Mouse (Mus musculus) ES-Bruce4 (cell line): Measurements from ENCODE around the gene Egfr. TPM values are rescaled to one million over a fixed set of nuclear protein-coding genes. Genes with fewer than 3 reads are reported as not detected.

ENCODE experiments used
- H3K27ac ChIP-seq: 2 replicates; pipeline ENCODE4 v1.5.1; 2012; ENCODE audit warnings: low read length, inconsistent platforms; ENCODE audit not compliant: insufficient read depth
- H3K27me3 ChIP-seq: 2 replicates; pipeline ENCODE4 v1.6.1; 2012; ENCODE audit warnings: mild to moderate bottlenecking, low read length, inconsistent platforms; ENCODE audit not compliant: control insufficient read depth, poor library complexity, insufficient read depth, severe bottlenecking
- H3K36me3 ChIP-seq: 2 replicates; pipeline ENCODE4 v1.6.1; 2012; ENCODE audit warnings: inconsistent platforms, mild to moderate bottlenecking, low read length, moderate library complexity; ENCODE audit not compliant: control insufficient read depth, poor library complexity, insufficient read depth, severe bottlenecking
- H3K4me1 ChIP-seq: one replicate; pipeline ENCODE4 v1.8.1; 2011; ENCODE audit warnings: low read length; ENCODE audit not compliant: control insufficient read depth, insufficient read depth
- H3K4me3 ChIP-seq: 2 replicates; pipeline ENCODE4 v1.5.1; 2011; ENCODE audit warnings: low read depth, mild to moderate bottlenecking, low read length
- H3K9ac ChIP-seq: 2 replicates; pipeline ENCODE4 v1.6.1; 2012; ENCODE audit warnings: low read depth, mild to moderate bottlenecking, inconsistent platforms; ENCODE audit not compliant: poor library complexity, severe bottlenecking
- H3K9me3 ChIP-seq: replicated peaks from 2 replicates; pipeline ENCODE4 v1.6.1; 2012; ENCODE audit warnings: mild to moderate bottlenecking, low read length, inconsistent platforms; ENCODE audit not compliant: control insufficient read depth, poor library complexity, insufficient read depth, severe bottlenecking
- CTCF ChIP-seq: IDR thresholded peaks from one replicate; pipeline ENCODE4 v1.8.1; 2011; ENCODE audit warnings: low read depth, low read length
- EP300 ChIP-seq: IDR thresholded peaks from 2 replicates; pipeline ENCODE4 v1.6.1; 2011; ENCODE audit warnings: low read depth, low read length; ENCODE audit not compliant: insufficient read depth
- POLR2A ChIP-seq: IDR thresholded peaks from one replicate; pipeline ENCODE4 v1.8.1; 2011; ENCODE audit warnings: low read length; ENCODE audit not compliant: insufficient read depth
- polyA plus RNA-seq: library from polyadenylated mRNA; stranded (reverse); fragments of >200 nt; gene quantifications from 2 replicates; pipeline ENCODE4 v1.2.4, GENCODE M21; 2011; ENCODE audit warnings: low read depth; ENCODE audit not compliant: missing spikeins, insufficient read depth, insufficient read length

Gene Egfr
- polyA plus RNA-seq, 1 experiment, result 13.1 TPM

GRCm38 (mm10) chr11:16900653-16901416 is 148.8 kb downstream of the Egfr start:
- no peak for TF ChIP-seq EP300
- no peak for TF ChIP-seq POLR2A
- TF ChIP-seq CTCF, result no peak
- Histone ChIP-seq H3K4me1 (no peaks in the 10 kb centered on the region), H3K4me3 (no peak overlapping the region), H3K27me3 (no peaks in the 10 kb centered on the region), H3K27ac (no peak overlapping the region), H3K9me3 (no peaks in the 10 kb centered on the region), H3K9ac (no peak overlapping the region), H3K36me3 (no peaks in the 10 kb centered on the region)

GRCm38 (mm10) chr11:16904302-16905011 is 152.5 kb downstream of the Egfr start:
- Histone ChIP-seq H3K36me3 (no peaks in the 10 kb centered on the region), H3K9ac (no peak overlapping the region), H3K4me3 (no peak overlapping the region), H3K27me3 (no peaks in the 10 kb centered on the region), H3K9me3 (no peaks in the 10 kb centered on the region), H3K4me1 (no peaks in the 10 kb centered on the region), H3K27ac (no peak overlapping the region)
- TF ChIP-seq EP300 (no peak), POLR2A (no peak), CTCF (no peak)

- TF ChIP-seq EP300, result no peak
- no peak for TF ChIP-seq CTCF
- TF ChIP-seq POLR2A, result no peak
- Histone ChIP-seq H3K4me3 (no peak overlapping the region), H3K4me1 (no peaks in the 10 kb centered on the region), H3K36me3 (no peaks in the 10 kb centered on the region), H3K27me3 (no peaks in the 10 kb centered on the region), H3K9ac (no peak overlapping the region), H3K27ac (no peak overlapping the region), H3K9me3 (no peaks in the 10 kb centered on the region)
These were observed 153.0 kb downstream of the Egfr start for GRCm38 (mm10) chr11:16905012-16905332.

- Histone ChIP-seq H3K27ac (no peak overlapping the region), H3K36me3 (no peaks in the 10 kb centered on the region), H3K4me3 (no peak overlapping the region), H3K9me3 (no peaks in the 10 kb centered on the region), H3K4me1 (no peaks in the 10 kb centered on the region), H3K9ac (no peak overlapping the region), H3K27me3 (no peaks in the 10 kb centered on the region)
- TF ChIP-seq POLR2A (no peak), EP300 (no peak), CTCF (no peak)
These were observed 154.5 kb downstream of the Egfr start for GRCm38 (mm10) chr11:16906530-16906929.

- Histone ChIP-seq H3K4me3 (no peak overlapping the region), H3K27ac (no peak overlapping the region), H3K4me1 (no peaks in the 10 kb centered on the region), H3K27me3 (no peaks in the 10 kb centered on the region), H3K9ac (no peak overlapping the region), H3K9me3 (no peaks in the 10 kb centered on the region), H3K36me3 (no peaks in the 10 kb centered on the region)
- TF ChIP-seq POLR2A (no peak), EP300 (no peak), CTCF (no peak)
These were observed 155.6 kb downstream of the Egfr start for GRCm38 (mm10) chr11:16907517-16908129.

- Histone ChIP-seq H3K9ac (no peak overlapping the region), H3K4me1 (no peaks in the 10 kb centered on the region)
- TF ChIP-seq EP300 (no peak), CTCF (no peak), POLR2A (no peak)
These were observed 162.8 kb downstream of the Egfr start for GRCm38 (mm10) chr11:16914756-16915155.

More at GRCm38 (mm10) chr11:16914756-16915155, 162.8 kb downstream of the Egfr start:
- H3K4me3 ChIP-seq, result no peak overlapping the region
- no peaks in the 10 kb centered on the region for H3K27me3 ChIP-seq
- no peak overlapping the region for H3K27ac ChIP-seq
- no peaks in the 10 kb centered on the region for H3K9me3 ChIP-seq
- no peaks in the 10 kb centered on the region for H3K36me3 ChIP-seq
